Mouse (Mus musculus) midbrain, embryonic 13.5 days (tissue): ENCODE data around the gene Ethe1. TPM values are rescaled to one million over a fixed set of nuclear protein-coding genes. Genes with fewer than 3 reads are reported as not detected.

ENCODE experiments used
- ATAC-seq: fragments of 200-750 bp; cut with Nextera tagmentation; 2 replicates; pipeline ENCODE4 v1.8.0; 2017; ENCODE audit warnings: mild to moderate bottlenecking, moderate TSS enrichment, moderate library complexity
- H3K27ac ChIP-seq: fragments of 300-500 bp; sonication (generic); 2 replicates; pipeline ENCODE4 v1.5.1; 2015; ENCODE audit warnings: inconsistent platforms, mild to moderate bottlenecking, moderate library complexity
- H3K27me3 ChIP-seq: fragments of 300-500 bp; sonication (generic); 2 replicates; pipeline ENCODE4 v1.6.1; 2015; ENCODE audit warnings: mild to moderate bottlenecking, inconsistent platforms
- H3K36me3 ChIP-seq: fragments of 300-500 bp; sonication (generic); 2 replicates; pipeline ENCODE4 v1.6.1; 2015; ENCODE audit warnings: mild to moderate bottlenecking, inconsistent platforms
- H3K4me1 ChIP-seq: fragments of 300-500 bp; sonication (generic); replicated peaks from 2 replicates; pipeline ENCODE4 v1.6.1; 2015; ENCODE audit warnings: inconsistent platforms
- H3K4me2 ChIP-seq: fragments of 300-500 bp; sonication (generic); replicated peaks from 2 replicates; pipeline ENCODE4 v1.6.1; 2015; ENCODE audit warnings: moderate library complexity, mild to moderate bottlenecking, inconsistent platforms
- H3K4me3 ChIP-seq: fragments of 300-500 bp; sonication (generic); replicated peaks from 2 replicates; pipeline ENCODE4 v1.5.1; 2015; ENCODE audit warnings: mild to moderate bottlenecking, inconsistent platforms
- H3K9ac ChIP-seq: fragments of 300-500 bp; sonication (generic); replicated peaks from 2 replicates; pipeline ENCODE4 v1.6.1; 2015; ENCODE audit warnings: mild to moderate bottlenecking, inconsistent platforms
- H3K9me3 ChIP-seq: fragments of 300-500 bp; sonication (generic); 2 replicates; pipeline ENCODE4 v1.6.1; 2016; ENCODE audit warnings: mild to moderate bottlenecking, inconsistent platforms
- WGBS: fragments of 180-500 bp; shearing (Covaris S2); methylation state at CpG from one replicate; pipeline ENCODE4 v1.1.7; 2015; 5-methylcytosine and 5-hydroxymethylcytosine counted together
- polyA plus RNA-seq: library from polyadenylated mRNA; unstranded; fragments of >200 nt; fragmentation: Nextera tagmentation; extraction: Ambion mirVana; gene quantifications from 2 replicates; pipeline ENCODE4 v1.2.1, GENCODE M21; 2015

Ethe1 gene
- polyA plus RNA-seq, 1 experiment from 2014 or later = 14.7 TPM

DNA sequence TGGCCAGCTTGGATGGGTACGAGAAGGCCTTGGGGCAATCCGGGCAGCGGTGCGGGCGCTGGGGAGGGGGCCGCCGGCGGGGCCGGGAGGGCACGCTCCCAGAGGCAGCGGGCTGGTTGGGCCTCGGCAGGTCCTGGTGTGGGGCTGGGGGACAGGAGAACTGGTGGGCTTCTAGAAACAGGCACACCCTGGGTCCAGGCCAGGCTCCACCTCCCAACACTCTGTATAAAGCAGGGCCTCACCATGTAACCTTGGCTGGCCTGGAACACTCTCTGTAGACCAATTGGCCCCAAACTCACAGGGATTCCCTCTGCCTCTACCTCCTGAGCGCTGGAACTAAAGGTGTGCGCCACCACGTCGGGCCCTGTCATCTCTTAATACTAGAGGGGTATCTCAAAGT is 1.3 kb upstream of the Ethe1 start:
- peaks cover 11% of the 10 kb centered on the region; the same call in 1 of the 2 replicates for H3K4me1 ChIP-seq
- H3K36me3 ChIP-seq = no peaks in the 10 kb centered on the region
- ATAC-seq = peak; percentile 27; the same call in 1 of the 2 replicates
- peaks cover 29% of the 10 kb centered on the region for H3K27me3 ChIP-seq
- H3K4me3 ChIP-seq = peak overlapping the region; percentile 2; the same call in 1 of the 2 replicates
- WGBS = 57% methylated on average over 15 of the region's 16 CpGs
- H3K9me3 ChIP-seq = no peaks in the 10 kb centered on the region
- no peak overlapping the region for H3K4me2 ChIP-seq
- no peak overlapping the region for H3K9ac ChIP-seq
- H3K27ac ChIP-seq = no peak overlapping the region

DNA sequence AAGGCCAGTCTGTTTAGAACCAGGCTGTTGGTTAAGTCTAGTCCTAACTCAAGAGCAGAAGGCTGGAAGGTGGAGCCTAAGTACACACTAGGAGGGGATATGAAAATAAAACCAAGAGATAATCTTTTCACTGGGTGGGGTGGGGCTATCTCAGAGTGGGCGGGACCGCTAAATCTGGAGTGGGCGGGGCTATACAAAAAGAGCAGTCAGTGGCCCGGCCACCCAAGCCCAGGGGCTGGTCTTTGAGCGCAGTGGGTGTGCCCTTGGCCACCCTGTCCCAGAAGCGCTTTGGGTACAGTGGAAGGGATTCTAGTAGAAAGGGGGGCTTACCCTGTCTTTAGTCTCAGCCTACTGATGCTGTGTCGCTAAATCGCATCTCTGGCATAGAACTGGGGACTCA is 515 bp upstream of the Ethe1 start:
- Histone ChIP-seq H3K4me1 (peaks cover 11% of the 10 kb centered on the region; the same call in 1 of the 2 replicates), H3K4me3 (peak overlapping the region; percentile 53), H3K27ac (no peak overlapping the region), H3K4me2 (peak overlapping the region; percentile 71), H3K9ac (peak overlapping the region; percentile 75), H3K36me3 (no peaks in the 10 kb centered on the region), H3K9me3 (no peaks in the 10 kb centered on the region), H3K27me3 (peaks cover 29% of the 10 kb centered on the region)
- WGBS = 13% methylated on average over 8 of the region's 8 CpGs
- peak; percentile 69 for ATAC-seq

DNA sequence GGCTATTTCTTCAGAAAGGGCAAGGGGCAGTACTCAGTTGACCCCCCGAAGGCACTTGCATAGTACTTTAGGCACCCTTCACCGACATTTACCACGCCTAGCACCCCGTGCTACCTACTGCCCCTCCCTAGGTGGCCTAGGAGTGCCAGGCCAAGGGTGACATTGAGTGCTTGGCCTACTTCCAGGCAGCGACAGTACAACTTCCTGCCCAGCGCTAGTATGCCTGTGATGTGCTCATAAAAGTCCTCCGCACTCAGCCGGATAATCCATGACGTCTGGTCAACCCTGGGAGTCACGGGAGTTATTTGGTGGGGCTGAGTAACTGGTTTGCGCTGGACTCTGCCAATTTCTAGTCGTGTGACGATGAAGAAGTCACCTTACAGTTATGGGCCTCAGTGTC is 993 bp downstream of the Ethe1 start:
- no peaks in the 10 kb centered on the region for H3K9me3 ChIP-seq
- H3K4me1 ChIP-seq = peaks cover 20% of the 10 kb centered on the region; the same call in 1 of the 2 replicates
- H3K9ac ChIP-seq = no peak overlapping the region
- H3K4me3 ChIP-seq = no peak overlapping the region
- no peak overlapping the region for H3K4me2 ChIP-seq
- H3K27me3 ChIP-seq = peaks cover 29% of the 10 kb centered on the region
- ATAC-seq = no peak
- WGBS = 90% methylated on average over 13 of the region's 13 CpGs
- H3K36me3 ChIP-seq = no peaks in the 10 kb centered on the region
- no peak overlapping the region for H3K27ac ChIP-seq

DNA sequence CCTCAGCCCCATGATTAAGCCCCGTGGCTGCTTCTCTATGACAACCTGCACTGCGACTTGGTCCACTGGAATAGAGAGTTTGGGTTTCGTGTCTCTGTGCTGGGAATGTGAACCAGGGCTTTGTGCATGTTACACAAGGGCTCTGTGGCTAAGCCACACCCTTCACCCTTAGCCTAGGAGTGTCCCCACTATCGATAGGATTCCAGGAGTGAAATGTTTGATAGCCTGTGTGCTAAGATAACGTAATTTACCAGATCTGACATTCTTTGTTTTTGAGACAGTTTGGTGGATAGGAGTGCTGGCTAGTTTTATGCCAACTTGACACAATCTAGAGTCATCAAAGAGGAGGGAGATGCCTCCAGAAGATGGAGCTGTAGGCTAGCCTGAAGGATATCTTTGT is 4.4 kb downstream of the Ethe1 start:
- peaks cover 34% of the 10 kb centered on the region for H3K4me1 ChIP-seq
- no peak overlapping the region for H3K9ac ChIP-seq

DNA sequence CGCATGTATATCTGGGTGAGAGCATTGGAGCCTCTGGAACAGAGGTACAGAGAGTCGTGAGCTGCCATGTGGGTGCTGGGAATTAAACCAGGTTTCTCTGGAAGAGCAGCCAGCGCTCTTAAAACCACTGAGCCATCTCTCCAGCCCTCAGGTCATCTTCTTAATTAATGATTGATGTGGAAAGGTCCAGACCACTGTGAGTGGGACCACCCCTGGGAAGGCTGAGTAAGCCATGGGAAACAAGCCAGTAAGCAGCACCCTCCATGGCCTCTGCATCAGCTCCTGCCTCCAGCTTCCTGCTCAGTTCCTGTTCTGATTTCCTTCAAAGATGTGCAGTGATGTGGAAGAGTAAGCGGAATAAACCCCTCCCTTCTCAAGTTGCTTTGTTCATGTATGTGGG is 4.8 kb downstream of the Ethe1 start:
- WGBS = 68% methylated on average over 4 of the region's 4 CpGs
- Histone ChIP-seq H3K4me3 (no peak overlapping the region), H3K9ac (no peak overlapping the region), H3K36me3 (no peaks in the 10 kb centered on the region), H3K9me3 (no peaks in the 10 kb centered on the region), H3K27ac (no peak overlapping the region), H3K4me1 (peaks cover 30% of the 10 kb centered on the region), H3K27me3 (peaks cover 16% of the 10 kb centered on the region), H3K4me2 (no peak overlapping the region)
- ATAC-seq = no peak

More for the DNA sequence above, 4.4 kb downstream of the Ethe1 start:
- no peak overlapping the region for H3K4me2 ChIP-seq
- no peaks in the 10 kb centered on the region for H3K9me3 ChIP-seq
- H3K36me3 ChIP-seq = no peaks in the 10 kb centered on the region
- peaks cover 18% of the 10 kb centered on the region for H3K27me3 ChIP-seq
- 76% methylated on average over 5 of the region's 5 CpGs for WGBS
- H3K27ac ChIP-seq = no peak overlapping the region
- H3K4me3 ChIP-seq = no peak overlapping the region
- ATAC-seq = no peak

DNA sequence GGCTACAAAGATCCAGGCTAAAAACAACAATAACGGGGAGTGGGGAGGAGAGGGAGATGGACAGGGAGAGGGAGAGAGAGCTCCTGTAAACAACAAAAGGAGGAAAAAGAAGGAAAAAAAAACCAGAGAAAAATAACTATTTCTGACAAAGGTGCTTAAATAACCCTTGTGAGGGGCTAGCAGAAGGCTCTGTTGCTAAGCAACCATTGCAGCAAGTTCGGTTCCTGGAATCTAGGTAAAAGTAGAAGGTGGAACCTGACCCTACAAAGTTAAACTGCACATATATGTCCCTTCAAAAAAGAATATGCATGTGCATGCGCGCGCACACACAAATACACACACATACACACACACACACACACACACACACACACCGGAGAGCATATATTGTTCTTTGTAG is 5.4 kb downstream of the Ethe1 start:
- Histone ChIP-seq H3K4me3 (no peak overlapping the region), H3K4me1 (peaks cover 25% of the 10 kb centered on the region), H3K9ac (no peak overlapping the region), H3K36me3 (no peaks in the 10 kb centered on the region), H3K9me3 (no peaks in the 10 kb centered on the region), H3K27me3 (peaks cover 16% of the 10 kb centered on the region), H3K27ac (no peak overlapping the region), H3K4me2 (no peak overlapping the region)
- WGBS = 75% methylated on average over 6 of the region's 6 CpGs
- no peak for ATAC-seq

DNA sequence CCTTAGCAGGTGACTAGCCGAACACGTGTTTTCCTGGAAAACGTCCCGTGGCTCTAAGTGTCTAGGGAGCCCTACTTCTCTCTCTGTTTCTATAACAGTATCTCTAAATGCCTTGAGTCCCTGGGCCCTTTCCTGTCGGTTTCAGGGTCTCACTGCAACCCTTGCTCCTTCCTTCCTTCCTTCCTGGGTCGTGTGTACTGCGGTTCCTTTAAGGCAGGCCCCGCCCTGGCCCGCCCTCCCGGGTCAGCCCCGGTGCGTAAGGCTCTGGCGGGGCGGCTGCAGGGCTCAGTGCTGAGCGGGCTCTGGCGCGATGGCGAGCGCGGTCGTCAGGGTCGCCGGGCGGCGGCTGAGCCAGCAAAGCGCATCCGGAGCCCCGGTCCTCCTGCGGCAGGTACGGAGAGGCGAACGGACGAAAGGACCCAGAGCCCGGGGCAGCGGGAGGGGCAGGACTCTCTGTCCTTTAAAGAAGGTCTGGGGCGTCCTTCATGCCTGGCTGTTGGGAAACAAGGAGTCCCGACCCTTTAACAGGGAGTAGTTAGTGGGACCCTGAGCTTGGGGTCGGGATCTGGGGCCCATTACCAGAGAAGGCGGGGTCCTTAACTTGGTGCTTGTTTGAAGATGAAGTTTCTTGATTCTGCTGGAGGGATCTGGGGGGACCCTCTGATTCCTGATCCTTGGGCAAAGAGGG is 6.4 kb downstream of the Ethe1 start:
- Histone ChIP-seq H3K4me2 (peak overlapping the region; percentile 63), H3K4me1 (peaks cover 25% of the 10 kb centered on the region), H3K36me3 (no peaks in the 10 kb centered on the region), H3K9me3 (no peaks in the 10 kb centered on the region), H3K9ac (peak overlapping the region; percentile 71), H3K27me3 (peaks cover 16% of the 10 kb centered on the region), H3K4me3 (peak overlapping the region; percentile 54), H3K27ac (no peak overlapping the region)
- 3% methylated on average over 39 of the region's 39 CpGs for WGBS
- ATAC-seq = peak; percentile 95

DNA sequence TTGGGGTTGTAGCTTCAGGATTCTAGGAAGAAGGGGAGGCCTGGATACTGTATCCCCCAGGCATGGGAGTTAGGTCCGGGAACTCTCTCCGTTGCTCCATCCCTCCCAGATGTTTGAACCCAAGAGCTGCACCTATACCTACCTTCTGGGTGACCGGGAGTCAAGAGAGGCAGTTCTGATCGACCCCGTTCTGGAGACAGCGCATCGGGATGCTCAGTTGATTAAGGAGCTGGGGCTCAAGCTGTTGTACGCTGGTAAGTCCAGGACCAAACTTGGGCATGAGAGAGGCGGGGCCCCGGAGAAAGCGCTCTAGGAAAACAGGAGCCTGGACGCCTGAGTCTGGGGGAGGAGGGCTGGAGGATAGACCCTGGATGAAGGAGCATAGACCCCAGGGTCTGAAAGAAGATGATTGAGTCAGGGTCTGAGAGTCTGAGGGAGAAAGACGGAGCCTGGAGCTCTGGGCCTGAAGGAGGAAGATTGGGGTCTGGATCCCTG is 7.0 kb downstream of the Ethe1 start:
- under 1% methylated on average over 13 of the region's 13 CpGs for WGBS
- Histone ChIP-seq H3K4me2 (peak overlapping the region; percentile 63), H3K27me3 (peaks cover 16% of the 10 kb centered on the region), H3K36me3 (no peaks in the 10 kb centered on the region), H3K27ac (no peak overlapping the region), H3K9ac (peak overlapping the region; percentile 71), H3K9me3 (no peaks in the 10 kb centered on the region), H3K4me3 (peak overlapping the region; percentile 54), H3K4me1 (peaks cover 25% of the 10 kb centered on the region)
- peak; percentile 29; the same call in 1 of the 2 replicates for ATAC-seq

DNA sequence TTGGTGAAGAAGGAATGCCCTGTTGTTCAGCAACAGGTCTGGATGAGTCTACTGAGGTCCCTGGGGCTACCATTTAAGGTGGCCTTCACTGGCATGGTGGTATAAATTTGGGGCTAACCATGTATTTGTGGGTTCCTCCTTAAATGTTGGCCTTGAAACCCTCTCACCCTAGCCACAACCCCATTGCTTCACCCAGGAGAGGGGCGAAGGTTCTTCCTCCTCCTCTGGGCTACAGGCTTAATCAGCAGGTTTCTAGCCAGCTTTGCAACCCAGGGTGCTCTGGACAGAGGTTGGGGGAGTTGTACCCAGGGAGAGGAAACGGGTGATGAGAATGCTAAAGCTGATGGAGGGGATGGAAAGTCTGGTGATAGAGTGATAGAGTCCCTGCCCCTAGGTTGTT is 8.1 kb downstream of the Ethe1 start:
- Histone ChIP-seq H3K27me3 (peaks cover 16% of the 10 kb centered on the region), H3K9ac (no peak overlapping the region), H3K4me2 (no peak overlapping the region), H3K27ac (no peak overlapping the region), H3K9me3 (no peaks in the 10 kb centered on the region), H3K4me3 (no peak overlapping the region), H3K4me1 (peaks cover 25% of the 10 kb centered on the region), H3K36me3 (no peaks in the 10 kb centered on the region)
- no peak for ATAC-seq
- 79% methylated on average over 2 of the region's 2 CpGs for WGBS

DNA sequence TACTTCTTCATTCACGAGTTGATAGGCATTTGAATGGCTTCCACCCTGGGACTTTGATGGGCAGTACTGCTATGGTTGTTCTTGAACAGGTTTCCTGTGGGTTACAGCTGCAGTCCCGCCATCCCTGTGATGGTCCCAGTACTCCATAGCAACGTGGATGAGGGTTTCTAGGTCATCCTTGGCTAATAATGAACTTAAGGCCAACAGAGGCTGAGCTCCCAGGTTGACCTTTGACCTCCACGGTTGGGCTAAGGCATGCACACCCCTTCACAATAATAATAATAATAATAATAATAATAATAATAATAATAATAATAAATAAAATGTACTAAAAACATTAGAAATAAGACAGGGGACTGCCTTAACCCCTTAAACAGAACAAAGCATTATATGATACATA is 10.8 kb downstream of the Ethe1 start:
- Histone ChIP-seq H3K4me1 (peaks cover 27% of the 10 kb centered on the region), H3K27me3 (peaks cover 16% of the 10 kb centered on the region), H3K4me2 (no peak overlapping the region), H3K36me3 (no peaks in the 10 kb centered on the region), H3K9ac (no peak overlapping the region), H3K27ac (no peak overlapping the region), H3K4me3 (no peak overlapping the region), H3K9me3 (no peaks in the 10 kb centered on the region)
- 76% methylated on average over 4 of the region's 4 CpGs for WGBS
- ATAC-seq = no peak

DNA sequence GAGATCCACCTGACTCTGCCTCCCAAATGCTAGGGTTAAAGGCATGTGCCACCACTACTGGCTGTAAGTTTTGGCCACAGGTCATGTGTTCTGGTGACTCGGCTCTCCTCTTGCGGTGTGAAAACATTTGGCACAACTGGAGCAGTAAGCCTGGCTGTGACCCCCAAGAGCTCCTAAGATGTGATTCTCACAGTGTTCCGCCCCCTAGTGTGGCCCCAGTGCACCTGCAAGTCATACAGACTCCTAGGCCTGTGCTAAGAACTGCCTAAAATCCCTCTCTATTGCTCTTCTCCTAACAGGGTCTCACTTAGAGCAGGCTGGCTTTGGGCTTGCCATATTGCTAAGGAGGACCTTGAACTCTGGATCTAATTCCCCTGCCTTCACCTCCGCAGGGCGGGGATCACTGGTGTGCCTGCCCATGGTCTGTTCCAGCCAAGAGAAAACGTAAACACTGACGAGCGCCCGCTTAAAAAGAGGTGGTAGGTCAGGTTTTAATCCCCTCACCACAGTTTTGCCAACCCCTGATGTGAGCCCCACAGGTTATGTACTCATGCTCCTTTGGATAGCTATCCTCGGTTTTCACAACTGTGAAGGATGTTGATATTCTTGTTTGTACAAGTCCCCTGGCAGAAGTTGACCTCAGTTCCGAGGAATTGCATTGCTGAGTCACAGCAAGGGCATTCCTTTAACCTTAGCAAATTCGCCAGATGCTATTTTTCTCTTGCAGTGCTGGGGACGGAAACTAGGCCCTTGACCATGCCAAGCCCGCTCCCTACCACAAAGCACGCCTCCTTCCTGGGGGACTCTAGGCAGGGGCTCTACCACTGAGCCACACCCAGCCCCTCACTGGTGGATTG is 12.1 kb downstream of the Ethe1 start:
- ATAC-seq = no peak
- Histone ChIP-seq H3K9me3 (no peaks in the 10 kb centered on the region), H3K27ac (no peak overlapping the region), H3K9ac (no peak overlapping the region), H3K4me1 (peaks cover 15% of the 10 kb centered on the region), H3K4me3 (no peak overlapping the region), H3K27me3 (peaks cover 14% of the 10 kb centered on the region), H3K4me2 (no peak overlapping the region), H3K36me3 (no peaks in the 10 kb centered on the region)
- WGBS = 75% methylated on average over 15 of the region's 15 CpGs
